Mouse (Mus musculus): ENCODE measurements at regions not wholly inside any gene's neighbourhood (a gene's known extent, or its start where the extent isn't known, plus 50 kb on each side); places are given as distances from the start of the nearest gene placed in this dataset.
"Not testable (repeated sequence)": the region's sequence is repeated elsewhere in the genome, so short reads cannot be mapped to it uniquely, and the experiment has no call there.

- DNase-seq (ENCODE audit: low spot score in 2 of 2), result no peak
Measured at GRCm38 (mm10) chr11:24296893-24297624, 219.2 kb downstream of the Bcl11a start.

- no peak for DNase-seq (ENCODE audit: low spot score in 2 of 2)
Measured at GRCm38 (mm10) chr11:24297763-24298162, 219.9 kb downstream of the Bcl11a start.

GRCm38 (mm10) chr11:24300351-24300750 lies 222.5 kb downstream of the Bcl11a start:
- no peak for DNase-seq (ENCODE audit: low spot score in 2 of 2)

- DNase-seq (ENCODE audit: low spot score in 2 of 2), result no peak
Measured at GRCm38 (mm10) chr11:24301201-24301600, 223.3 kb downstream of the Bcl11a start.

- no peak for DNase-seq (ENCODE audit: low spot score in 2 of 2)
Measured at GRCm38 (mm10) chr11:24305145-24305553, 227.3 kb downstream of the Bcl11a start.

GRCm38 (mm10) chr11:24305691-24306090 lies 227.8 kb downstream of the Bcl11a start:
- DNase-seq (ENCODE audit: low spot score in 2 of 2), result no peak

GRCm38 (mm10) chr11:24306101-24306500 lies 228.2 kb downstream of the Bcl11a start:
- no peak for DNase-seq (ENCODE audit: low spot score in 2 of 2)

GRCm38 (mm10) chr11:24307601-24308252 lies 229.9 kb downstream of the Bcl11a start:
- DNase-seq (ENCODE audit: low spot score in 2 of 2), result no peak

- no peak for DNase-seq (ENCODE audit: low spot score in 2 of 2)
Measured at GRCm38 (mm10) chr11:24308253-24308633, 230.4 kb downstream of the Bcl11a start.

GRCm38 (mm10) chr11:24314046-24314445 lies 236.2 kb downstream of the Bcl11a start:
- no peak for DNase-seq (ENCODE audit: low spot score in 2 of 2)

GRCm38 (mm10) chr11:24315582-24315981 lies 237.7 kb downstream of the Bcl11a start:
- no peak for DNase-seq (ENCODE audit: low spot score in 2 of 2)

GRCm38 (mm10) chr11:24316198-24316597 lies 238.3 kb downstream of the Bcl11a start:
- DNase-seq (ENCODE audit: low spot score in 2 of 2), result peak in 1 of 2 experiments; percentile 13

GRCm38 (mm10) chr11:24317989-24318735 lies 240.3 kb downstream of the Bcl11a start:
- DNase-seq (ENCODE audit: low spot score in 2 of 2), result no peak

- DNase-seq (ENCODE audit: low spot score in 2 of 2), result no peak
Measured at GRCm38 (mm10) chr11:24319222-24319621, 241.4 kb downstream of the Bcl11a start.

GRCm38 (mm10) chr11:24322412-24322811 lies 244.6 kb downstream of the Bcl11a start:
- not testable (repeated sequence) for DNase-seq (ENCODE audit: low spot score in 2 of 2)

GRCm38 (mm10) chr11:24328481-24328880 lies 250.6 kb downstream of the Bcl11a start:
- no peak for DNase-seq (ENCODE audit: low spot score in 2 of 2)

- no peak for DNase-seq (ENCODE audit: low spot score in 2 of 2)
Measured at GRCm38 (mm10) chr11:24330366-24331124, 252.7 kb downstream of the Bcl11a start.

GRCm38 (mm10) chr11:24332241-24332640 lies 254.4 kb downstream of the Bcl11a start:
- no peak for DNase-seq (ENCODE audit: low spot score in 2 of 2)

- no peak for DNase-seq (ENCODE audit: low spot score in 2 of 2)
Measured at GRCm38 (mm10) chr11:24333111-24333510, 255.3 kb downstream of the Bcl11a start.

GRCm38 (mm10) chr11:24335256-24335655 lies 257.4 kb downstream of the Bcl11a start:
- no peak for DNase-seq (ENCODE audit: low spot score in 2 of 2)

GRCm38 (mm10) chr11:24338111-24338510 lies 260.3 kb downstream of the Bcl11a start:
- no peak for DNase-seq (ENCODE audit: low spot score in 2 of 2)

- DNase-seq (ENCODE audit: low spot score in 2 of 2), result no peak
Measured at GRCm38 (mm10) chr11:24339061-24339460, 261.2 kb downstream of the Bcl11a start.

Data from right cerebral cortex, adult 2 months (tissue).